Mouse (Mus musculus) liver, postnatal 0 days (tissue): ENCODE measurements around the gene Phactr3.

ENCODE experiments used
- CTCF ChIP-seq: sonication (generic); IDR thresholded peaks from 2 replicates; pipeline ENCODE4 v1.5.1; 2016; ENCODE audit warnings: antibody characterized with exemption, low read depth
- EP300 ChIP-seq: IDR thresholded peaks from 2 replicates; pipeline ENCODE4 v1.6.1; 2016; ENCODE audit warnings: antibody characterized with exemption, low read depth, mild to moderate bottlenecking

DNA sequence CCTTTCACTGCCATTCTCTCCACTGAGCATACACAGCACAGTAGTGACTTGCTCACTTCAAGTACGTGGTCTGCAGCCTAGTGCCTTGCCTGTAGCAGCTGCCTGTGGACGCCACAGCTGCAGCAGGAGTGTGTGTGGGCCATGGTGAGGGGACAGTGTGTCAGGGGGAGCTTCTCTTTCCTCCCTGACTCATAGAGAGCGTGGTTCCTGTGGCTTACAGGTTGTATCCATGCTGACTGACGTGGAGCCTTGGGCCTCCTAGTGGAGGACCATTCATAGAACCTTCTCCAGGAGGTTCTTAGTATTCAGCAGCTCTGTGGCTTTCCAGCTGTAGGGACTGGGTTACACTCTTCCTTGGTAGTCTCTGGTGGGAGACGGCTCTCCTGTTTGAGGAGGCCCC is 9.8 kb downstream of the Phactr3 start:
- TF ChIP-seq EP300 = no peak
- TF ChIP-seq CTCF = no peak
